Mouse (Mus musculus): ENCODE data around the gene Fbxo21. TPM values are rescaled to one million over a fixed set of nuclear protein-coding genes. Genes with fewer than 3 reads are reported as not detected.

The Fbxo21 gene
- polyA plus RNA-seq, 1 experiment from 2014 or later = 67.3 TPM

GRCm38 (mm10) chr5:118019905-118020304 is 43.4 kb downstream of the Fbxo21 start:
- no peak overlapping the region for H3K4me2 ChIP-seq

GRCm38 (mm10) chr5:118023053-118023452 is 46.5 kb downstream of the Fbxo21 start:
- peaks cover 28% of the 10 kb centered on the region for H3K4me1 ChIP-seq (replicated peaks)
- H3K4me2 ChIP-seq = no peak overlapping the region
- no peak for ATAC-seq (ENCODE audit: insufficient number of reproducible peaks, low FRiP score)
- H3K4me3 ChIP-seq = no peak overlapping the region
- H3K9me3 ChIP-seq (replicated peaks) = no peaks in the 10 kb centered on the region
- H3K27ac ChIP-seq (ENCODE audit: poor library complexity, severe bottlenecking) = no peak overlapping the region
- H3K27me3 ChIP-seq (replicated peaks) = peaks cover 46% of the 10 kb centered on the region
- no peak overlapping the region for H3K9ac ChIP-seq
- no peaks in the 10 kb centered on the region for H3K36me3 ChIP-seq
- 45% methylated on average over 3 of the region's 3 CpGs for WGBS

More at GRCm38 (mm10) chr5:118019905-118020304, 43.4 kb downstream of the Fbxo21 start:
- Histone ChIP-seq H3K4me3 (no peak overlapping the region), H3K9ac (peak overlapping the region; percentile 52), H3K36me3 (no peaks in the 10 kb centered on the region), H3K27me3 (replicated peaks) (peaks cover 34% of the 10 kb centered on the region), H3K4me1 (replicated peaks) (peaks cover 9% of the 10 kb centered on the region), H3K9me3 (replicated peaks) (no peaks in the 10 kb centered on the region), H3K27ac (ENCODE audit: poor library complexity, severe bottlenecking) (no peak overlapping the region)
- WGBS = 61% methylated on average over 11 of the region's 11 CpGs
- no peak for ATAC-seq (ENCODE audit: insufficient number of reproducible peaks, low FRiP score)

GRCm38 (mm10) chr5:118025880-118026279 is 49.4 kb downstream of the Fbxo21 start:
- no peaks in the 10 kb centered on the region for H3K36me3 ChIP-seq
- H3K4me2 ChIP-seq = peak overlapping the region; percentile 99
- no peak for ATAC-seq (ENCODE audit: insufficient number of reproducible peaks, low FRiP score)
- peaks cover 46% of the 10 kb centered on the region for H3K4me1 ChIP-seq (replicated peaks)
- no peak overlapping the region for H3K4me3 ChIP-seq
- 6% methylated on average over 12 of the region's 12 CpGs for WGBS
- H3K27ac ChIP-seq (ENCODE audit: poor library complexity, severe bottlenecking) = no peak overlapping the region
- H3K27me3 ChIP-seq (replicated peaks) = peaks cover 52% of the 10 kb centered on the region
- H3K9me3 ChIP-seq (replicated peaks) = no peaks in the 10 kb centered on the region
- no peak overlapping the region; the same call in 1 of the 2 replicates for H3K9ac ChIP-seq

GRCm38 (mm10) chr5:118026343-118026742 is 49.8 kb downstream of the Fbxo21 start:
- Histone ChIP-seq H3K27me3 (replicated peaks) (peaks cover 52% of the 10 kb centered on the region), H3K4me3 (peak overlapping the region; percentile 67; the same call in 1 of the 2 replicates), H3K4me2 (peak overlapping the region; percentile 99), H3K4me1 (replicated peaks) (peaks cover 51% of the 10 kb centered on the region), H3K27ac (ENCODE audit: poor library complexity, severe bottlenecking) (no peak overlapping the region), H3K9me3 (replicated peaks) (no peaks in the 10 kb centered on the region), H3K36me3 (no peaks in the 10 kb centered on the region), H3K9ac (peak overlapping the region; percentile 44; the same call in 1 of the 2 replicates)
- no peak for ATAC-seq (ENCODE audit: insufficient number of reproducible peaks, low FRiP score)
- 3% methylated on average over 13 of the region's 13 CpGs for WGBS

GRCm38 (mm10) chr5:118027101-118027697 is 50.7 kb downstream of the Fbxo21 start:
- H3K27ac ChIP-seq (ENCODE audit: poor library complexity, severe bottlenecking) = no peak overlapping the region
- H3K9ac ChIP-seq = peak overlapping the region; percentile 72
- H3K36me3 ChIP-seq = no peaks in the 10 kb centered on the region
- H3K4me2 ChIP-seq = peak overlapping the region; percentile 99
- H3K27me3 ChIP-seq (replicated peaks) = peaks cover 52% of the 10 kb centered on the region
- H3K4me1 ChIP-seq (replicated peaks) = peaks cover 52% of the 10 kb centered on the region
- no peak for ATAC-seq (ENCODE audit: insufficient number of reproducible peaks, low FRiP score)
- peak overlapping the region; percentile 67 for H3K4me3 ChIP-seq
- no peaks in the 10 kb centered on the region for H3K9me3 ChIP-seq (replicated peaks)
- WGBS = under 1% methylated on average over 39 of the region's 39 CpGs

GRCm38 (mm10) chr5:118027698-118028190 is 51.2 kb downstream of the Fbxo21 start, which contains the start of gene Tesc:
Gene Tesc (plus strand): TSS chr5:118027743.
- Histone ChIP-seq H3K4me1 (replicated peaks) (peaks cover 52% of the 10 kb centered on the region), H3K27ac (ENCODE audit: poor library complexity, severe bottlenecking) (no peak within 1 kb of the TSS), H3K27me3 (replicated peaks) (peaks cover 52% of the 10 kb centered on the region)

GRCm38 (mm10) chr5:118028191-118029034 is 51.9 kb downstream of the Fbxo21 start:
- peaks cover 52% of the 10 kb centered on the region for H3K27me3 ChIP-seq (replicated peaks)
- peak overlapping the region; percentile 67 for H3K4me3 ChIP-seq
- H3K4me2 ChIP-seq = peak overlapping the region; percentile 99
- no peaks in the 10 kb centered on the region for H3K9me3 ChIP-seq (replicated peaks)
- no peak; the same call in 1 of the 2 replicates for ATAC-seq (ENCODE audit: insufficient number of reproducible peaks, low FRiP score)
- H3K36me3 ChIP-seq = no peaks in the 10 kb centered on the region
- under 1% methylated on average over 78 of the region's 79 CpGs for WGBS
- peaks cover 51% of the 10 kb centered on the region for H3K4me1 ChIP-seq (replicated peaks)
- peak overlapping the region; percentile 72 for H3K9ac ChIP-seq
- H3K27ac ChIP-seq (ENCODE audit: poor library complexity, severe bottlenecking) = no peak overlapping the region

More at GRCm38 (mm10) chr5:118027698-118028190, 51.2 kb downstream of the Fbxo21 start, which contains the start of gene Tesc:
- no peaks in the 10 kb centered on the region for H3K36me3 ChIP-seq
- ATAC-seq (ENCODE audit: insufficient number of reproducible peaks, low FRiP score) = no peak
- peak within 1 kb of the TSS; percentile 72 for H3K9ac ChIP-seq
- H3K4me2 ChIP-seq = peak within 1 kb of the TSS; percentile 99
- under 1% methylated on average over 63 of the region's 63 CpGs for WGBS
- H3K4me3 ChIP-seq = peak within 1 kb of the TSS; percentile 67
- H3K9me3 ChIP-seq (replicated peaks) = no peaks in the 10 kb centered on the region

- Histone ChIP-seq H3K27ac (ENCODE audit: poor library complexity, severe bottlenecking) (no peak overlapping the region), H3K27me3 (replicated peaks) (peaks cover 52% of the 10 kb centered on the region), H3K4me1 (replicated peaks) (peaks cover 57% of the 10 kb centered on the region), H3K4me2 (peak overlapping the region; percentile 99), H3K4me3 (peak overlapping the region; percentile 67), H3K9ac (peak overlapping the region; percentile 72), H3K36me3 (no peaks in the 10 kb centered on the region), H3K9me3 (replicated peaks) (no peaks in the 10 kb centered on the region)
- no peak; the same call in 1 of the 2 replicates for ATAC-seq (ENCODE audit: insufficient number of reproducible peaks, low FRiP score)
- WGBS = 6% methylated on average over 12 of the region's 12 CpGs
Observed at GRCm38 (mm10) chr5:118029035-118029408, 52.5 kb downstream of the Fbxo21 start.

- peak overlapping the region; percentile 67 for H3K4me3 ChIP-seq
- no peak for ATAC-seq (ENCODE audit: insufficient number of reproducible peaks, low FRiP score)
- H3K4me1 ChIP-seq (replicated peaks) = peaks cover 61% of the 10 kb centered on the region
- H3K36me3 ChIP-seq = no peaks in the 10 kb centered on the region
- H3K9ac ChIP-seq = peak overlapping the region; percentile 72; the same call in 1 of the 2 replicates
- H3K27me3 ChIP-seq (replicated peaks) = peaks cover 52% of the 10 kb centered on the region
- WGBS = 3% methylated on average over 10 of the region's 10 CpGs
- H3K27ac ChIP-seq (ENCODE audit: poor library complexity, severe bottlenecking) = no peak overlapping the region
- peak overlapping the region; percentile 99 for H3K4me2 ChIP-seq
- H3K9me3 ChIP-seq (replicated peaks) = no peaks in the 10 kb centered on the region
Observed at GRCm38 (mm10) chr5:118029420-118029819, 52.9 kb downstream of the Fbxo21 start.

GRCm38 (mm10) chr5:118030022-118030675 is 53.6 kb downstream of the Fbxo21 start:
- H3K27ac ChIP-seq (ENCODE audit: poor library complexity, severe bottlenecking) = no peak overlapping the region
- H3K9ac ChIP-seq = no peak overlapping the region
- H3K4me3 ChIP-seq = no peak overlapping the region
- 82% methylated on average over 9 of the region's 9 CpGs for WGBS
- no peak for ATAC-seq (ENCODE audit: insufficient number of reproducible peaks, low FRiP score)
- H3K27me3 ChIP-seq (replicated peaks) = peaks cover 52% of the 10 kb centered on the region
- peaks cover 61% of the 10 kb centered on the region for H3K4me1 ChIP-seq (replicated peaks)
- H3K36me3 ChIP-seq = no peaks in the 10 kb centered on the region
- peak overlapping the region; percentile 99; the same call in 1 of the 2 replicates for H3K4me2 ChIP-seq
- H3K9me3 ChIP-seq (replicated peaks) = no peaks in the 10 kb centered on the region
